Comparison of ENCODE assay signal across 8 mouse cellular contexts in genomic region chr3:37712501-37712900, GRCm38 (mm10). TPM values are rescaled to one million over a fixed set of nuclear protein-coding genes. Genes with fewer than 3 reads are reported as not detected.
DNase-seq lines count a peak whose midpoint lies in the region; ATAC-seq lines count a peak whose summit lies in the region.

No protein-coding gene starts in this region.

- peak; percentile 71 for ATAC-seq in intestine, embryonic 15.5 days
- ATAC-seq in hindbrain, embryonic 16.5 days = no peak
- no peak for ATAC-seq in liver, embryonic 11.5 days (replicated peaks; ENCODE audit: low FRiP score)

- H3K27me3 ChIP-seq in intestine, embryonic 15.5 days (replicated peaks) = no peaks in the 10 kb centered on the region
- H3K27me3 ChIP-seq in hindbrain, embryonic 16.5 days (replicated peaks; ENCODE audit: control insufficient read depth, insufficient read depth, low read length) = no peaks in the 10 kb centered on the region
- no peaks in the 10 kb centered on the region for H3K27me3 ChIP-seq in liver, embryonic 11.5 days (replicated peaks; ENCODE audit: control insufficient read depth, insufficient read depth, low read length)

- peak; percentile 21 to 34 for DNase-seq in layer of hippocampus, postnatal 14 days (ENCODE audit: low spot score in 2 of 2)
- no peak for DNase-seq in layer of hippocampus, adult 11-12 months (ENCODE audit: low spot score)
- DNase-seq in cerebellum, postnatal 25 days = peak; percentile 77 to 87
- peak; percentile 50 for DNase-seq in ovary, postnatal 14 days (ENCODE audit: low spot score)
- DNase-seq in liver, embryonic 11.5 days (ENCODE audit: low spot score) = no peak
- no peak for DNase-seq in embryo, embryonic 10.5 days (ENCODE audit: low spot score)

- H3K4me3 ChIP-seq in intestine, embryonic 15.5 days (replicated peaks) = no peak overlapping the region
- no peak overlapping the region for H3K4me3 ChIP-seq in hindbrain, embryonic 16.5 days (ENCODE audit: low read length)
- no peak overlapping the region for H3K4me3 ChIP-seq in liver, embryonic 11.5 days (ENCODE audit: low read depth, low read length)

- no peak overlapping the region for H3K9ac ChIP-seq in intestine, embryonic 15.5 days
- H3K9ac ChIP-seq in hindbrain, embryonic 16.5 days (ENCODE audit: low read depth, low read length) = no peak overlapping the region
- no peak overlapping the region for H3K9ac ChIP-seq in liver, embryonic 11.5 days (ENCODE audit: low read depth, low read length)

- no peaks in the 10 kb centered on the region for H3K9me3 ChIP-seq in intestine, embryonic 15.5 days
- H3K9me3 ChIP-seq in hindbrain, embryonic 16.5 days (ENCODE audit: control insufficient read depth, low read length) = no peaks in the 10 kb centered on the region
- no peaks in the 10 kb centered on the region for H3K9me3 ChIP-seq in liver, embryonic 11.5 days (ENCODE audit: control insufficient read depth, low read length)

- H3K4me1 ChIP-seq in intestine, embryonic 15.5 days (replicated peaks) = no peaks in the 10 kb centered on the region
- no peaks in the 10 kb centered on the region for H3K4me1 ChIP-seq in hindbrain, embryonic 16.5 days (ENCODE audit: control insufficient read depth, insufficient read depth, low read depth, low read length)
- H3K4me1 ChIP-seq in liver, embryonic 11.5 days (replicated peaks; ENCODE audit: control insufficient read depth, insufficient read depth, low read length) = no peaks in the 10 kb centered on the region

- H3K36me3 ChIP-seq in intestine, embryonic 15.5 days = no peaks in the 10 kb centered on the region
- no peaks in the 10 kb centered on the region for H3K36me3 ChIP-seq in hindbrain, embryonic 16.5 days (ENCODE audit: control insufficient read depth, insufficient read depth, low read length)
- H3K36me3 ChIP-seq in liver, embryonic 11.5 days (ENCODE audit: control insufficient read depth, insufficient read depth, low read length) = no peaks in the 10 kb centered on the region

- WGBS in intestine, embryonic 15.5 days = 40% methylated on average over 9 of the region's 9 CpGs
- WGBS in hindbrain, embryonic 16.5 days = 59% methylated on average over 9 of the region's 9 CpGs
- 60% methylated on average over 9 of the region's 9 CpGs for WGBS in liver, embryonic 11.5 days

- H3K27ac ChIP-seq in intestine, embryonic 15.5 days = peak overlapping the region; percentile 58; the same call in 1 of the 2 replicates
- H3K27ac ChIP-seq in hindbrain, embryonic 16.5 days (ENCODE audit: low read depth, low read length) = no peak overlapping the region
- no peak overlapping the region for H3K27ac ChIP-seq in liver, embryonic 11.5 days (ENCODE audit: low read depth, low read length)

- no peak overlapping the region for H3K4me2 ChIP-seq in intestine, embryonic 15.5 days (replicated peaks)
- H3K4me2 ChIP-seq in hindbrain, embryonic 16.5 days (ENCODE audit: low read length) = no peak overlapping the region
- no peak overlapping the region for H3K4me2 ChIP-seq in liver, embryonic 11.5 days

RNA-seq across cellular contexts. Expression of gene Gm5148, which starts 11.8 kb away (rescaled TPM):
- 1 to 10 TPM; 2.2 TPM for total RNA-seq in layer of hippocampus, postnatal 14 days (2021)
- polyA plus RNA-seq in intestine, embryonic 15.5 days (2015; fragmentation: Nextera tagmentation; extraction: Ambion mirVana) = 4.8 and 5.1 TPM in 2 replicates
- polyA plus RNA-seq in hindbrain, embryonic 16.5 days (2015; fragmentation: Nextera tagmentation; extraction: Ambion mirVana) = 12.7 and 14.0 TPM in 2 replicates
- polyA plus RNA-seq in liver, embryonic 11.5 days (2014; fragmentation: Nextera tagmentation; extraction: Ambion mirVana) = 3.7 and 4.8 TPM in 2 replicates

Comparison
In these comparisons a context has a peak if more than half of its experiments do, and no peak if none do; other contexts are left out.
1. DNase-seq: peak in layer of hippocampus, postnatal 14 days (2 of 2), cerebellum, postnatal 25 days (2 of 2) and ovary, postnatal 14 days (single experiment); none in layer of hippocampus, adult 11-12 months (single experiment), liver, embryonic 11.5 days (single experiment) and embryo, embryonic 10.5 days (single experiment).